Mouse (Mus musculus) NIH3T3 (cell line): ENCODE data around the gene Zranb3.
A peak's percentile ranks its signal among the peaks of the same experiment; 100 is the strongest.
"Not testable (repeated sequence)": the region's sequence is repeated elsewhere in the genome, so short reads cannot be mapped to it uniquely, and the experiment has no call there.

Experiments used
- DNase-seq: peaks from one replicate; pipeline ENCODE4 v3.0.0-alpha.2; 2012; ENCODE audit warnings: low read depth

Gene Zranb3

GRCm38 (mm10) chr1:127989876-127990731 is 112.7 kb downstream of the Zranb3 start:
- no peak for DNase-seq

GRCm38 (mm10) chr1:127989387-127989786 is 113.5 kb downstream of the Zranb3 start:
- no peak for DNase-seq

GRCm38 (mm10) chr1:127988246-127988645 is 114.6 kb downstream of the Zranb3 start:
- no peak for DNase-seq

- DNase-seq = no peak
Measured at GRCm38 (mm10) chr1:127985391-127985790, 117.5 kb downstream of the Zranb3 start.

GRCm38 (mm10) chr1:127983274-127983993 is 119.4 kb downstream of the Zranb3 start:
- peak; percentile 41 for DNase-seq

GRCm38 (mm10) chr1:127982268-127982667 is 120.6 kb downstream of the Zranb3 start:
- no peak for DNase-seq

- no peak for DNase-seq
Measured at GRCm38 (mm10) chr1:127980911-127981559, 121.8 kb downstream of the Zranb3 start.

- no peak for DNase-seq
Measured at GRCm38 (mm10) chr1:127978125-127978524, 124.7 kb downstream of the Zranb3 start.

- no peak for DNase-seq
Measured at GRCm38 (mm10) chr1:127976106-127976505, 126.7 kb downstream of the Zranb3 start.

- DNase-seq = peak; percentile 82
Measured at GRCm38 (mm10) chr1:127975676-127976075, 127.2 kb downstream of the Zranb3 start.

- no peak for DNase-seq
Measured at GRCm38 (mm10) chr1:127974082-127974481, 128.8 kb downstream of the Zranb3 start.

- no peak for DNase-seq
Measured at GRCm38 (mm10) chr1:127970870-127971269, 132.0 kb downstream of the Zranb3 start.

GRCm38 (mm10) chr1:127963326-127963725 is 139.5 kb downstream of the Zranb3 start:
- no peak for DNase-seq

- peak; percentile 76 for DNase-seq
Measured at GRCm38 (mm10) chr1:127961140-127961539, 141.7 kb downstream of the Zranb3 start.

GRCm38 (mm10) chr1:127959312-127959718 is 143.5 kb downstream of the Zranb3 start:
- DNase-seq = no peak

GRCm38 (mm10) chr1:127958801-127959200 is 144.0 kb downstream of the Zranb3 start:
- no peak for DNase-seq

- DNase-seq = no peak
Measured at GRCm38 (mm10) chr1:127956524-127956923, 146.3 kb downstream of the Zranb3 start.

- DNase-seq = no peak
Measured at GRCm38 (mm10) chr1:127954800-127955199, 148.0 kb downstream of the Zranb3 start.

GRCm38 (mm10) chr1:127954198-127954597 is 148.6 kb downstream of the Zranb3 start:
- DNase-seq = not testable (repeated sequence)

GRCm38 (mm10) chr1:127952276-127952675 is 150.6 kb downstream of the Zranb3 start:
- DNase-seq = no peak

- DNase-seq = no peak
Measured at GRCm38 (mm10) chr1:127948748-127949147, 154.1 kb downstream of the Zranb3 start.

- DNase-seq = no peak
Measured at GRCm38 (mm10) chr1:127946615-127947249, 156.1 kb downstream of the Zranb3 start.
